Mouse (Mus musculus) MEL (cell line): ENCODE data around the gene Cabp4. TPM values are rescaled to one million over a fixed set of nuclear protein-coding genes. Genes with fewer than 3 reads are reported as not detected.

ENCODE experiments used
- DNase-seq: peaks from one replicate; pipeline ENCODE4 v3.0.0; 2011; ENCODE audit warnings: low read depth, low spot score
- H3K27ac ChIP-seq: 2 replicates; pipeline ENCODE4 v1.5.1; 2012; ENCODE audit warnings: low read depth, mild to moderate bottlenecking, control low read depth, low read length, moderate library complexity; ENCODE audit not compliant: control insufficient read depth
- H3K27me3 ChIP-seq, 2 experiments: fragments of 150-350 bp in 1 of 2; sonication (generic) in 1 of 2; 2 replicates each; pipeline ENCODE4 v1.6.1; 2012; ENCODE audit warnings: low read length in 2 of 2, mild to moderate bottlenecking in 2 of 2, improper control_type of control experiment in 1 of 2, moderate library complexity in 1 of 2; ENCODE audit not compliant: insufficient read depth in 2 of 2, control insufficient read depth in 1 of 2
- H3K36me3 ChIP-seq, 2 experiments: 2 replicates each; pipeline ENCODE4 v1.6.1; 2012 to 2014; ENCODE audit warnings: low read length in 2 of 2, improper control_type of control experiment in 1 of 2, inconsistent platforms in 1 of 2, mild to moderate bottlenecking in 1 of 2; ENCODE audit not compliant: insufficient read depth in 2 of 2, control insufficient read depth in 1 of 2
- H3K4me1 ChIP-seq, 2 experiments: fragments of 150-350 bp in 1 of 2; sonication (generic) in 1 of 2; 2 replicates each; pipeline ENCODE4 v1.6.1; 2012; ENCODE audit warnings: low read length in 2 of 2, improper control_type of control experiment in 1 of 2, mild to moderate bottlenecking in 1 of 2; ENCODE audit not compliant: insufficient read depth in 2 of 2, control insufficient read depth in 1 of 2
- H3K4me3 ChIP-seq, 2 experiments: fragments of 150-350 bp in 1 of 2; sonication (generic) in 1 of 2; 2 replicates each; pipeline ENCODE4 v1.5.1; 2012; ENCODE audit warnings: low read depth in 2 of 2, low read length in 2 of 2, mild to moderate bottlenecking in 2 of 2, moderate library complexity in 2 of 2, control low read depth in 1 of 2, improper control_type of control experiment in 1 of 2; ENCODE audit not compliant: control insufficient read depth in 1 of 2, insufficient read depth in 1 of 2
- H3K79me2 ChIP-seq: 2 replicates; pipeline ENCODE4 v1.6.1; 2012; ENCODE audit warnings: mild to moderate bottlenecking, low read length, moderate library complexity; ENCODE audit not compliant: control insufficient read depth, poor library complexity, insufficient read depth
- H3K9ac ChIP-seq: 2 replicates; pipeline ENCODE4 v1.6.1; 2012; ENCODE audit warnings: low read depth, mild to moderate bottlenecking, control low read depth, low read length, moderate library complexity; ENCODE audit not compliant: control insufficient read depth, poor library complexity, severe bottlenecking
- H3K9me3 ChIP-seq: fragments of 150-350 bp; sonication (generic); replicated peaks from 2 replicates; pipeline ENCODE4 v1.6.1; 2012; ENCODE audit warnings: mild to moderate bottlenecking, low read length, improper control_type of control experiment, moderate library complexity; ENCODE audit not compliant: insufficient read depth
- CHD1 ChIP-seq: IDR thresholded peaks from 2 replicates; pipeline ENCODE4 v1.6.1; 2012; ENCODE audit warnings: low read depth, mild to moderate bottlenecking, inconsistent platforms, low read length, improper control_type of control experiment
- CHD2 ChIP-seq: IDR thresholded peaks from 2 replicates; pipeline ENCODE4 v1.6.1; 2011; ENCODE audit warnings: low read length, improper control_type of control experiment
- CTCF ChIP-seq, 3 experiments: IDR thresholded peaks in 2 of 3; conservative IDR thresholded peaks in 1 of 3; 2 replicates each; pipeline ENCODE4 v1.5.1; 2011 to 2012; ENCODE audit warnings: low read length in 3 of 3, low read depth in 2 of 3, mild to moderate bottlenecking in 2 of 3, improper control_type of control experiment in 1 of 3, inconsistent platforms in 1 of 3, mixed read lengths in 1 of 3, moderate library complexity in 1 of 3; ENCODE audit not compliant: control insufficient read depth in 1 of 3, insufficient read depth in 1 of 3, poor library complexity in 1 of 3, severe bottlenecking in 1 of 3
- E2F4 ChIP-seq: IDR thresholded peaks from 2 replicates; pipeline ENCODE4 v1.6.1; 2011; ENCODE audit warnings: low read depth, low read length, improper control_type of control experiment, borderline replicate concordance
- ELF1 ChIP-seq: IDR thresholded peaks from 2 replicates; pipeline ENCODE4 v1.6.1; 2014; ENCODE audit warnings: low read depth, mild to moderate bottlenecking, inconsistent platforms, low read length, improper control_type of control experiment, moderate library complexity
- GABPA ChIP-seq: IDR thresholded peaks from 2 replicates; pipeline ENCODE4 v1.6.1; 2012; ENCODE audit warnings: low read depth, mild to moderate bottlenecking, inconsistent platforms, low read length, improper control_type of control experiment, moderate library complexity
- HCFC1 ChIP-seq: IDR thresholded peaks from 2 replicates; pipeline ENCODE4 v1.6.1; 2012; ENCODE audit warnings: low read depth, mild to moderate bottlenecking, inconsistent platforms, low read length, improper control_type of control experiment, moderate library complexity
- MAX ChIP-seq: IDR thresholded peaks from 2 replicates; pipeline ENCODE4 v1.6.1; 2011; ENCODE audit warnings: low read length, improper control_type of control experiment
- MAZ ChIP-seq: IDR thresholded peaks from 2 replicates; pipeline ENCODE4 v1.6.1; 2012; ENCODE audit warnings: low read depth, mild to moderate bottlenecking, inconsistent platforms, low read length, improper control_type of control experiment
- MEF2A ChIP-seq: IDR thresholded peaks from 2 replicates; pipeline ENCODE4 v1.6.1; 2014; ENCODE audit warnings: low read depth, mild to moderate bottlenecking, inconsistent platforms, low read length, improper control_type of control experiment; ENCODE audit not compliant: poor library complexity, insufficient replicate concordance, severe bottlenecking; ENCODE audit errors: extremely low read depth
- MXI1 ChIP-seq: IDR thresholded peaks from 2 replicates; pipeline ENCODE4 v1.6.1; 2011; ENCODE audit warnings: mild to moderate bottlenecking, low read depth, low read length, improper control_type of control experiment
- NELFE ChIP-seq: IDR thresholded peaks from 2 replicates; pipeline ENCODE4 v1.6.1; 2011; ENCODE audit warnings: low read depth, low read length, improper control_type of control experiment
- NRF1 ChIP-seq: IDR thresholded peaks from 2 replicates; pipeline ENCODE4 v1.6.1; 2014; ENCODE audit warnings: low read depth, mild to moderate bottlenecking, inconsistent platforms, low read length, improper control_type of control experiment, moderate library complexity; ENCODE audit not compliant: poor library complexity, insufficient read depth, severe bottlenecking
- POLR2AphosphoS5 ChIP-seq: IDR thresholded peaks from 2 replicates; pipeline ENCODE4 v1.6.1; 2012; ENCODE audit warnings: low read depth, borderline replicate concordance, mild to moderate bottlenecking, inconsistent platforms, low read length, moderate library complexity, mixed read lengths
- RAD21 ChIP-seq: IDR thresholded peaks from 2 replicates; pipeline ENCODE4 v1.6.1; 2011; ENCODE audit warnings: mild to moderate bottlenecking, low read depth, low read length, improper control_type of control experiment
- RCOR1 ChIP-seq: IDR thresholded peaks from 2 replicates; pipeline ENCODE4 v1.6.1; 2012; ENCODE audit warnings: low read depth, mild to moderate bottlenecking, inconsistent platforms, low read length, improper control_type of control experiment
- SMC3 ChIP-seq: IDR thresholded peaks from 2 replicates; pipeline ENCODE4 v1.6.1; 2011; ENCODE audit warnings: low read depth, low read length, improper control_type of control experiment
- TAL1 ChIP-seq: IDR thresholded peaks from 2 replicates; pipeline ENCODE4 v1.6.1; 2012; ENCODE audit warnings: mild to moderate bottlenecking, inconsistent platforms, low read length, moderate library complexity, mixed read lengths
- TBP ChIP-seq: IDR thresholded peaks from 2 replicates; pipeline ENCODE4 v1.8.0; 2011; ENCODE audit warnings: low read depth, low read length, improper control_type of control experiment
- TCF12 ChIP-seq: IDR thresholded peaks from 2 replicates; pipeline ENCODE4 v1.6.1; 2014; ENCODE audit warnings: low read depth, mild to moderate bottlenecking, inconsistent platforms, low read length, improper control_type of control experiment, moderate library complexity
- UBTF ChIP-seq: IDR thresholded peaks from 2 replicates; pipeline ENCODE4 v1.6.1; 2012; ENCODE audit warnings: low read depth, mild to moderate bottlenecking, inconsistent platforms, low read length, improper control_type of control experiment, moderate library complexity, borderline replicate concordance; ENCODE audit not compliant: insufficient read depth
- ZKSCAN1 ChIP-seq: IDR thresholded peaks from 2 replicates; pipeline ENCODE4 v1.6.1; 2012; ENCODE audit warnings: low read depth, mild to moderate bottlenecking, inconsistent platforms, low read length, improper control_type of control experiment, moderate library complexity
- ZMIZ1 ChIP-seq: IDR thresholded peaks from 2 replicates; pipeline ENCODE4 v1.6.1; 2012; ENCODE audit warnings: low read depth, mild to moderate bottlenecking, inconsistent platforms, low read length, improper control_type of control experiment, moderate library complexity
- ZNF384 ChIP-seq: IDR thresholded peaks from 2 replicates; pipeline ENCODE4 v1.6.1; 2012; ENCODE audit warnings: low read depth, mild to moderate bottlenecking, inconsistent platforms, low read length, improper control_type of control experiment
- polyA plus RNA-seq, 2 experiments: library from polyadenylated mRNA; stranded (reverse) in 1 of 2; unstranded in 1 of 2; fragments of >175 nt in 1 of 2; fragments of >200 nt in 1 of 2; gene quantifications; 2 replicates each; pipeline versions ENCODE4 v1.2.1 to v1.2.4; 2012; ENCODE audit warnings: low replicate concordance in 2 of 2, low read depth in 1 of 2; ENCODE audit not compliant: insufficient read length in 2 of 2, insufficient read depth in 1 of 2, missing spikeins in 1 of 2
- total RNA-seq: library from RNA; depleted of rRNA; stranded (reverse); fragments of 300-350 nt; gene quantifications from 2 replicates; pipeline ENCODE4 v1.2.3, GENCODE M21; 2012

Gene Cabp4
- total and polyA plus RNA-seq, 3 experiments = 0.08 to 0.24 TPM; not detected in 1

DNA sequence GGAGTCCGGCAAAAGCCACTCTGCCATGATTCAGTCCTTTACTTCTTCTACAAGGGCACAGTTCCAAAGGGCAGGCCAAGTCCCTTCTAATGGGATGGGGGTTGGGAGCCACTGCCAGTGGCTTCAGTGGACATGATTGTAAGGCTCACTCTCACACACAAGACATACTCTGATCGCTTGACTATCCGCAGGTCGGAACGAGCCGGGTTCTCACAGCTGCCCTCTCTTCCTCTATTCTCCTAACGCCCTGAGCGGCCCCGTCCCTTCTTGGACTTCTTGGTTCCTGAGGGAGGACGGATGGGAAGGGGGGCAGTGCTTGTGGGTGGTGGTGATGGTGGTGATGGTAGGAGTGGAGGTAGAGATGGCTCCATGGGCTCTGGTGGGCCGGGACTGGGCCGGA lies 12.9 kb upstream of the Cabp4 start:
- Histone ChIP-seq H3K36me3 (peaks cover 1 to 2% of the 10 kb centered on the region in 2 experiments; a peak in 3 of 4 replicates), H3K9ac (no peak overlapping the region), H3K27ac (no peak overlapping the region), H3K79me2 (peaks cover 7% of the 10 kb centered on the region), H3K9me3 (no peaks in the 10 kb centered on the region), H3K4me3 (no peak overlapping the region), H3K27me3 (no peaks in the 10 kb centered on the region), H3K4me1 (peaks cover 4 to 9% of the 10 kb centered on the region in 2 experiments; a peak in 3 of 4 replicates)
- TF ChIP-seq MAZ = no peak
- no peak for TF ChIP-seq HCFC1
- TF ChIP-seq CTCF (IDR thresholded peaks at IDR 0.05 in 2 of 3, conservative IDR thresholded peaks at IDR 0.05 in 1 of 3; ENCODE audit: control insufficient read depth in 1 of 3, insufficient read depth in 1 of 3, low read depth in 2 of 3, low read length in 3 of 3, poor library complexity in 1 of 3, severe bottlenecking in 1 of 3) = no peak
- TF ChIP-seq CHD2 = no peak
- no peak for TF ChIP-seq CHD1
- no peak for TF ChIP-seq POLR2AphosphoS5
- no peak for TF ChIP-seq UBTF
- no peak for TF ChIP-seq E2F4
- TF ChIP-seq TAL1 = no peak
- no peak for TF ChIP-seq RCOR1
- no peak for TF ChIP-seq MAX
- no peak for TF ChIP-seq NRF1
- TF ChIP-seq ZNF384 = no peak
- TF ChIP-seq ZMIZ1 = no peak
- no peak for TF ChIP-seq RAD21
- TF ChIP-seq ELF1 = no peak
- no peak for TF ChIP-seq MEF2A
- no peak for TF ChIP-seq GABPA
- no peak for TF ChIP-seq ZKSCAN1
- TF ChIP-seq TCF12 = no peak
- no peak for DNase-seq

DNA sequence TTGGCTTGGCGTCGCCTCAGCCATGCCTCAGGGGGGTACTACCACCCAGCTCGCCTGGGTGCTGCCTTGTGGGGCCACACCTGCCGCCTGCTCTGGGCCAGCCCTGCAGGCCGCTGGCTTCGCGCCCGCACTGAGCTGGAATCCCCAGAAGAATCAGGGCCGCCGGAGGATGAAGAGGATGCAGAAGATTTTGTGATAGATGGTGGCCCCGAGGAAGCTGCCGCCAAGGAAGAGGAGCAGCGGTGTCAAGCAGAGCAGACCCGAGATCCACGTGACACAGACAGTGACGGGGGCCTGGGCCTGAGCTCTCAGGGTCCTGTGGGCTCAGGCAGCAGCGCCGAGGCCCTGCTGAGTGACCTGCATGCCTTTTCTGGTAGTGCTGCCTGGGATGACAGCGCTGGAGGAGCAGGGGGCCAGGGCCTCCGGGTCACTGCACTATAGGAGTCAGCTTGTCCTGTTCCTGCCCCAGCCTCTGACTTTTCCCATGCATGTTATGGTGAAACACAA lies 12.3 kb upstream of the Cabp4 start:
- no peaks in the 10 kb centered on the region for H3K9me3 ChIP-seq
- no peaks in the 10 kb centered on the region for H3K27me3 ChIP-seq
- peaks cover 4 to 8% of the 10 kb centered on the region in 2 experiments; a peak in 3 of 4 replicates for H3K4me1 ChIP-seq
- no peak overlapping the region for H3K4me3 ChIP-seq
- H3K9ac ChIP-seq = no peak overlapping the region
- DNase-seq = no peak
- TF ChIP-seq SMC3 = no peak
- TF ChIP-seq MAX = no peak
- no peak for TF ChIP-seq TBP
- no peak for TF ChIP-seq NELFE
- TF ChIP-seq CHD2 = no peak
- no peak for TF ChIP-seq MXI1
- H3K79me2 ChIP-seq = peaks cover 6% of the 10 kb centered on the region
- peaks cover 1 to 2% of the 10 kb centered on the region in 2 experiments; a peak in 3 of 4 replicates for H3K36me3 ChIP-seq
- no peak overlapping the region for H3K27ac ChIP-seq
